Mouse (Mus musculus) neural tube, embryonic 11.5 days (tissue): ENCODE data around the gene Zfp758. TPM values are rescaled to one million over a fixed set of nuclear protein-coding genes. Genes with fewer than 3 reads are reported as not detected.
"Not testable (repeated sequence)": the region's sequence is repeated elsewhere in the genome, so short reads cannot be mapped to it uniquely, and the experiment has no call there.

Source experiments
- ATAC-seq: fragments of 200-750 bp; cut with Nextera tagmentation; 2 replicates; pipeline ENCODE4 v1.8.0; 2017; ENCODE audit warnings: moderate number of reproducible peaks, mild to moderate bottlenecking, moderate TSS enrichment, moderate library complexity; ENCODE audit not compliant: insufficient read depth, low FRiP score, low TSS enrichment
- DNase-seq: peaks from one replicate; pipeline ENCODE4 v3.0.0-alpha.2; 2015; ENCODE audit warnings: low spot score
- H3K27ac ChIP-seq: fragments of 300-500 bp; sonication (generic); 2 replicates; pipeline ENCODE4 v1.5.1; 2014; ENCODE audit warnings: low read depth, mild to moderate bottlenecking, low read length
- H3K27me3 ChIP-seq: fragments of 300-500 bp; sonication (generic); 2 replicates; pipeline ENCODE4 v1.6.1; 2014; ENCODE audit warnings: mild to moderate bottlenecking, low read length, mixed read lengths; ENCODE audit not compliant: control insufficient read depth, insufficient read depth
- H3K36me3 ChIP-seq: fragments of 300-500 bp; sonication (generic); 2 replicates; pipeline ENCODE4 v1.6.1; 2014; ENCODE audit warnings: mild to moderate bottlenecking, low read length, moderate library complexity, mixed read lengths; ENCODE audit not compliant: control insufficient read depth, insufficient read depth
- H3K4me1 ChIP-seq: fragments of 300-500 bp; sonication (generic); 2 replicates; pipeline ENCODE4 v1.6.1; 2014; ENCODE audit warnings: low read length, mixed read lengths; ENCODE audit not compliant: control insufficient read depth, insufficient read depth
- H3K4me2 ChIP-seq: fragments of 300-500 bp; sonication (generic); 2 replicates; pipeline ENCODE4 v1.6.1; 2014; ENCODE audit warnings: low read depth, mild to moderate bottlenecking, moderate library complexity
- H3K4me3 ChIP-seq: fragments of 300-500 bp; sonication (generic); 2 replicates; pipeline ENCODE4 v1.5.1; 2014; ENCODE audit warnings: low read depth, low read length
- H3K9ac ChIP-seq: fragments of 300-500 bp; sonication (generic); 2 replicates; pipeline ENCODE4 v1.6.1; 2014; ENCODE audit warnings: mild to moderate bottlenecking, low read length
- H3K9me3 ChIP-seq: fragments of 300-500 bp; sonication (generic); 2 replicates; pipeline ENCODE4 v1.6.1; 2016; ENCODE audit warnings: low read length; ENCODE audit not compliant: control insufficient read depth
- WGBS: fragments of 180-500 bp; shearing (Covaris S2); extraction: QIAGEN DNeasy Blood & Tissue Kit; methylation state at CpG from one replicate; pipeline ENCODE4 v1.1.7; 2014; 5-methylcytosine and 5-hydroxymethylcytosine counted together
- polyA plus RNA-seq: library from polyadenylated mRNA; unstranded; fragments of >200 nt; fragmentation: Nextera tagmentation; extraction: Ambion mirVana; gene quantifications from 2 replicates; pipeline ENCODE4 v1.2.1, GENCODE M21; 2014

Zfp758 gene
- polyA plus RNA-seq, result 8.9 and 9.8 TPM in 2 replicates

- H3K9me3 ChIP-seq, H3K36me3 ChIP-seq, H3K4me1 ChIP-seq, H3K27me3 ChIP-seq: not testable (repeated sequence)
- Histone ChIP-seq H3K4me3 (peak within 1 kb of the TSS; percentile 48), H3K27ac (peak within 1 kb of the TSS; percentile 73), H3K4me2 (peak within 1 kb of the TSS; percentile 46), H3K9ac (peak within 1 kb of the TSS; percentile 64)
- 0% methylated on average over 28 of the region's 43 CpGs for WGBS
- ATAC-seq (peak; percentile 99), DNase-seq (peak; percentile 68)
Observed at GRCm38 (mm10) chr17:22361101-22361781, at the start of gene Zfp758, which contains the start of gene Zfp944. Gene Zfp758, plus strand, starts transcription at chr17:22361453. Gene Zfp944, minus strand, starts transcription at chr17:22361400.

GRCm38 (mm10) chr17:22314219-22314618 is 47.0 kb upstream of the Zfp758 start:
- 0% methylated on average over 3 of the region's 3 CpGs for WGBS
- Histone ChIP-seq H3K9ac (peak overlapping the region; percentile 68), H3K4me2 (peak overlapping the region; percentile 37), H3K4me3 (peak overlapping the region; percentile 51)
- not testable (repeated sequence) for H3K4me1 ChIP-seq, H3K27me3 ChIP-seq, H3K27ac ChIP-seq, H3K9me3 ChIP-seq, H3K36me3 ChIP-seq, DNase-seq
- ATAC-seq, result peak; percentile 82

GRCm38 (mm10) chr17:22314730-22315226 is 46.5 kb upstream of the Zfp758 start, which contains the start of gene CT030661.1:
Gene CT030661.1, minus strand, starts transcription at chr17:22314837.
- not testable (repeated sequence) for H3K27me3 ChIP-seq, H3K4me1 ChIP-seq, H3K36me3 ChIP-seq, H3K27ac ChIP-seq, H3K9me3 ChIP-seq
- Histone ChIP-seq H3K4me3 (peak within 1 kb of the TSS; percentile 51), H3K9ac (peak within 1 kb of the TSS; percentile 68), H3K4me2 (peak within 1 kb of the TSS; percentile 39)
- under 1% methylated on average over 20 of the region's 20 CpGs for WGBS
- ATAC-seq, result peak; percentile 99
- peak; percentile 87 for DNase-seq

- Histone ChIP-seq H3K4me2 (peak overlapping the region; percentile 39), H3K4me3 (peak overlapping the region; percentile 51), H3K9ac (peak overlapping the region; percentile 35; the same call in 1 of the 2 replicates)
- not testable (repeated sequence) for H3K27me3 ChIP-seq, DNase-seq, H3K4me1 ChIP-seq, H3K36me3 ChIP-seq, H3K9me3 ChIP-seq, H3K27ac ChIP-seq
- WGBS, result 18% methylated on average over 2 of the region's 2 CpGs
- 0 out of 2 replicates have a peak, but pooled peaks have one; percentile 6 for ATAC-seq
Observed at GRCm38 (mm10) chr17:22315247-22315646, 46.0 kb upstream of the Zfp758 start.

GRCm38 (mm10) chr17:22352794-22353193 is 8.5 kb upstream of the Zfp758 start:
- Histone ChIP-seq H3K4me2 (no peak overlapping the region), H3K4me3 (no peak overlapping the region), H3K4me1 (no peaks in the 10 kb centered on the region), H3K9me3 (no peaks in the 10 kb centered on the region), H3K27ac (no peak overlapping the region), H3K27me3 (no peaks in the 10 kb centered on the region), H3K9ac (no peak overlapping the region), H3K36me3 (no peaks in the 10 kb centered on the region)
- no peak for DNase-seq
- ATAC-seq, result no peak

GRCm38 (mm10) chr17:22360572-22360971 is 681 bp upstream of the Zfp758 start:
- Histone ChIP-seq H3K4me2 (peak overlapping the region; percentile 46), H3K36me3 (no peaks in the 10 kb centered on the region), H3K27me3 (no peaks in the 10 kb centered on the region), H3K27ac (no peak overlapping the region), H3K4me1 (0 out of 2 replicates have a peak, but pooled peaks cover 2% of the 10 kb centered on the region), H3K9me3 (peaks cover 4% of the 10 kb centered on the region; the same call in 1 of the 2 replicates), H3K4me3 (peak overlapping the region; percentile 48), H3K9ac (peak overlapping the region; percentile 39)
- WGBS, result 31% methylated on average over 5 of the region's 5 CpGs
- no peak for DNase-seq
- ATAC-seq, result no peak

- H3K4me2 ChIP-seq, result no peak overlapping the region
- H3K4me1 ChIP-seq, result 0 out of 2 replicates have a peak, but pooled peaks cover 2% of the 10 kb centered on the region
- ATAC-seq (no peak), DNase-seq (no peak)
- H3K9ac ChIP-seq, result no peak overlapping the region
- H3K9me3 ChIP-seq, result peaks cover 6% of the 10 kb centered on the region; the same call in 1 of the 2 replicates
- no peaks in the 10 kb centered on the region for H3K36me3 ChIP-seq
- no peak overlapping the region for H3K4me3 ChIP-seq
- H3K27me3 ChIP-seq, result no peaks in the 10 kb centered on the region
- H3K27ac ChIP-seq, result no peak overlapping the region
- 95% methylated on average over 3 of the region's 3 CpGs for WGBS
Observed at GRCm38 (mm10) chr17:22363895-22364294, 2.6 kb downstream of the Zfp758 start.

GRCm38 (mm10) chr17:22410756-22411155 is 49.5 kb downstream of the Zfp758 start:
- H3K4me1 ChIP-seq, result no peaks in the 10 kb centered on the region
- H3K27me3 ChIP-seq, result no peaks in the 10 kb centered on the region
- H3K9me3 ChIP-seq, result no peaks in the 10 kb centered on the region
- no peak overlapping the region for H3K9ac ChIP-seq
- no peak for DNase-seq
- no peak for ATAC-seq
- 76% methylated on average over 2 of the region's 2 CpGs for WGBS
- H3K27ac ChIP-seq, result no peak overlapping the region
- H3K4me3 ChIP-seq, result no peak overlapping the region
- no peak overlapping the region for H3K4me2 ChIP-seq
- no peaks in the 10 kb centered on the region for H3K36me3 ChIP-seq

GRCm38 (mm10) chr17:22417510-22417909 is 56.3 kb downstream of the Zfp758 start:
- no peaks in the 10 kb centered on the region for H3K36me3 ChIP-seq
- H3K9ac ChIP-seq, result no peak overlapping the region
- no peak overlapping the region for H3K27ac ChIP-seq
- DNase-seq (peak; percentile 75), ATAC-seq (no peak)
- H3K4me1 ChIP-seq, result no peaks in the 10 kb centered on the region
- H3K4me3 ChIP-seq, result no peak overlapping the region
- H3K27me3 ChIP-seq, result no peaks in the 10 kb centered on the region
- no peaks in the 10 kb centered on the region for H3K9me3 ChIP-seq
- 2% methylated on average over 3 of the region's 3 CpGs for WGBS
- no peak overlapping the region for H3K4me2 ChIP-seq
